Mouse (Mus musculus) heart, embryonic 10.5 days (tissue): ENCODE results near the gene Brpf3. TPM values are rescaled to one million over a fixed set of nuclear protein-coding genes. Genes with fewer than 3 reads are reported as not detected.

ENCODE experiments used
- DNase-seq: peaks from one replicate; pipeline ENCODE4 v3.0.0-alpha.2; 2017; ENCODE audit warnings: low spot score
- H3K27ac ChIP-seq: fragments of 300-500 bp; sonication (generic); 2 replicates; pipeline ENCODE4 v1.5.1; 2016; ENCODE audit warnings: mild to moderate bottlenecking
- H3K27me3 ChIP-seq: fragments of 300-500 bp; sonication (generic); 2 replicates; pipeline ENCODE4 v1.6.1; 2016; ENCODE audit warnings: mild to moderate bottlenecking; ENCODE audit not compliant: poor library complexity, insufficient read depth, severe bottlenecking
- H3K36me3 ChIP-seq: fragments of 300-500 bp; sonication (generic); 2 replicates; pipeline ENCODE4 v1.6.1; 2016; ENCODE audit warnings: mild to moderate bottlenecking, moderate library complexity
- H3K4me1 ChIP-seq: fragments of 300-500 bp; sonication (generic); 2 replicates; pipeline ENCODE4 v1.6.1; 2016; ENCODE audit warnings: mild to moderate bottlenecking
- H3K4me3 ChIP-seq: fragments of 300-500 bp; sonication (generic); 2 replicates; pipeline ENCODE4 v1.5.1; 2016; ENCODE audit warnings: mild to moderate bottlenecking, moderate library complexity
- H3K9me3 ChIP-seq: fragments of 300-500 bp; sonication (generic); 2 replicates; pipeline ENCODE4 v1.6.1; 2016; ENCODE audit warnings: mild to moderate bottlenecking, moderate library complexity
- WGBS: fragments of 180-500 bp; shearing (Covaris S2); methylation state at CpG from one replicate; pipeline ENCODE4 v1.1.7; 2016; 5-methylcytosine and 5-hydroxymethylcytosine counted together
- polyA plus RNA-seq: library from polyadenylated mRNA; unstranded; fragments of >200 nt; fragmentation: Nextera tagmentation; extraction: Ambion mirVana; gene quantifications from 2 replicates; pipeline ENCODE4 v1.2.1, GENCODE M21; 2016

The Brpf3 gene
- polyA plus RNA-seq, 1 experiment from 2014 or later: 14.1 TPM

GRCm38 (mm10) chr17:28850511-28850910, 49.6 kb downstream of the Brpf3 start:
- peaks cover 13% of the 10 kb centered on the region for H3K4me1 ChIP-seq
- no peak for DNase-seq
- H3K4me3 ChIP-seq: no peak overlapping the region
- WGBS: 83% methylated on average over 5 of the region's 5 CpGs
- H3K9me3 ChIP-seq: no peaks in the 10 kb centered on the region
- H3K27me3 ChIP-seq: peaks cover 7% of the 10 kb centered on the region; the same call in 1 of the 2 replicates
- no peak overlapping the region for H3K27ac ChIP-seq
- H3K36me3 ChIP-seq: no peaks in the 10 kb centered on the region

- DNase-seq: no peak
- Histone ChIP-seq H3K27me3 (peaks cover 5% of the 10 kb centered on the region; the same call in 1 of the 2 replicates), H3K36me3 (0 out of 2 replicates have a peak, but pooled peaks cover 4% of the 10 kb centered on the region), H3K4me1 (peaks cover 12% of the 10 kb centered on the region), H3K4me3 (no peak overlapping the region), H3K27ac (no peak overlapping the region), H3K9me3 (peaks cover 17% of the 10 kb centered on the region)
- 84% methylated on average over 7 of the region's 7 CpGs for WGBS
These were observed 53.5 kb downstream of the Brpf3 start for GRCm38 (mm10) chr17:28854377-28854776.

GRCm38 (mm10) chr17:28855166-28855885, 54.4 kb downstream of the Brpf3 start:
- no peaks in the 10 kb centered on the region for H3K27me3 ChIP-seq
- WGBS: 70% methylated on average over 9 of the region's 9 CpGs
- peaks cover 17% of the 10 kb centered on the region for H3K9me3 ChIP-seq
- H3K4me1 ChIP-seq: peaks cover 12% of the 10 kb centered on the region
- no peak overlapping the region for H3K4me3 ChIP-seq
- H3K27ac ChIP-seq: no peak overlapping the region
- no peak for DNase-seq
- 0 out of 2 replicates have a peak, but pooled peaks cover 4% of the 10 kb centered on the region for H3K36me3 ChIP-seq

GRCm38 (mm10) chr17:28856030-28856429, 55.1 kb downstream of the Brpf3 start:
- Histone ChIP-seq H3K27ac (no peak overlapping the region), H3K27me3 (no peaks in the 10 kb centered on the region), H3K9me3 (peaks cover 17% of the 10 kb centered on the region), H3K36me3 (0 out of 2 replicates have a peak, but pooled peaks cover 4% of the 10 kb centered on the region), H3K4me1 (peaks cover 12% of the 10 kb centered on the region), H3K4me3 (no peak overlapping the region)
- no peak for DNase-seq
- WGBS: 74% methylated on average over 3 of the region's 3 CpGs

- Histone ChIP-seq H3K27ac (no peak within 1 kb of the TSS), H3K27me3 (no peaks in the 10 kb centered on the region), H3K36me3 (0 out of 2 replicates have a peak, but pooled peaks cover 4% of the 10 kb centered on the region), H3K9me3 (peaks cover 17% of the 10 kb centered on the region), H3K4me1 (peaks cover 12% of the 10 kb centered on the region), H3K4me3 (no peak within 1 kb of the TSS)
- DNase-seq: no peak
- WGBS: 35% methylated on average over 12 of the region's 12 CpGs
These were observed 57.3 kb downstream of the Brpf3 start, which contains the start of gene Pnpla1 for GRCm38 (mm10) chr17:28858205-28858604. TSS of gene Pnpla1 (plus strand) at chr17:28858411.

- Histone ChIP-seq H3K4me3 (no peak overlapping the region), H3K36me3 (no peaks in the 10 kb centered on the region), H3K27me3 (no peaks in the 10 kb centered on the region), H3K27ac (no peak overlapping the region), H3K4me1 (0 out of 2 replicates have a peak, but pooled peaks cover 2% of the 10 kb centered on the region), H3K9me3 (no peaks in the 10 kb centered on the region)
- WGBS: 61% methylated on average over 7 of the region's 7 CpGs
- DNase-seq: no peak
These were observed 63.0 kb downstream of the Brpf3 start for GRCm38 (mm10) chr17:28863926-28864325.

GRCm38 (mm10) chr17:28864464-28864863, 63.6 kb downstream of the Brpf3 start:
- no peaks in the 10 kb centered on the region for H3K36me3 ChIP-seq
- H3K27ac ChIP-seq: no peak overlapping the region
- no peak for DNase-seq
- no peaks in the 10 kb centered on the region for H3K27me3 ChIP-seq
- 75% methylated on average over 6 of the region's 6 CpGs for WGBS
- 0 out of 2 replicates have a peak, but pooled peaks cover 2% of the 10 kb centered on the region for H3K4me1 ChIP-seq
- no peak overlapping the region for H3K4me3 ChIP-seq
- no peaks in the 10 kb centered on the region for H3K9me3 ChIP-seq

GRCm38 (mm10) chr17:28866921-28867320, 66.0 kb downstream of the Brpf3 start:
- Histone ChIP-seq H3K9me3 (no peaks in the 10 kb centered on the region), H3K27ac (no peak overlapping the region), H3K4me1 (0 out of 2 replicates have a peak, but pooled peaks cover 5% of the 10 kb centered on the region), H3K4me3 (no peak overlapping the region), H3K36me3 (no peaks in the 10 kb centered on the region), H3K27me3 (no peaks in the 10 kb centered on the region)
- DNase-seq: no peak

- Histone ChIP-seq H3K27ac (no peak overlapping the region), H3K36me3 (no peaks in the 10 kb centered on the region), H3K4me1 (0 out of 2 replicates have a peak, but pooled peaks cover 5% of the 10 kb centered on the region), H3K27me3 (no peaks in the 10 kb centered on the region), H3K9me3 (no peaks in the 10 kb centered on the region), H3K4me3 (no peak overlapping the region)
- no peak for DNase-seq
- WGBS: 89% methylated on average over 4 of the region's 4 CpGs
These were observed 66.5 kb downstream of the Brpf3 start for GRCm38 (mm10) chr17:28867381-28867780.

- Histone ChIP-seq H3K9me3 (no peaks in the 10 kb centered on the region), H3K4me1 (0 out of 2 replicates have a peak, but pooled peaks cover 3% of the 10 kb centered on the region), H3K4me3 (no peak overlapping the region), H3K27ac (no peak overlapping the region), H3K36me3 (no peaks in the 10 kb centered on the region), H3K27me3 (no peaks in the 10 kb centered on the region)
- no peak for DNase-seq
- WGBS: 49% methylated on average over 9 of the region's 9 CpGs
These were observed 68.7 kb downstream of the Brpf3 start for GRCm38 (mm10) chr17:28869412-28870110.

GRCm38 (mm10) chr17:28870435-28870834, 69.5 kb downstream of the Brpf3 start:
- Histone ChIP-seq H3K27ac (no peak overlapping the region), H3K4me1 (peaks cover 10% of the 10 kb centered on the region), H3K36me3 (no peaks in the 10 kb centered on the region), H3K9me3 (no peaks in the 10 kb centered on the region), H3K27me3 (no peaks in the 10 kb centered on the region), H3K4me3 (no peak overlapping the region)
- WGBS: 64% methylated on average over 5 of the region's 5 CpGs
- no peak for DNase-seq

- 77% methylated on average over 11 of the region's 11 CpGs for WGBS
- H3K4me1 ChIP-seq: peaks cover 18% of the 10 kb centered on the region
- H3K9me3 ChIP-seq: no peaks in the 10 kb centered on the region
- peaks cover 6% of the 10 kb centered on the region; the same call in 1 of the 2 replicates for H3K27me3 ChIP-seq
- no peak for DNase-seq
- no peaks in the 10 kb centered on the region for H3K36me3 ChIP-seq
- no peak overlapping the region for H3K4me3 ChIP-seq
- H3K27ac ChIP-seq: no peak overlapping the region
These were observed 70.9 kb downstream of the Brpf3 start for GRCm38 (mm10) chr17:28871831-28872230.

GRCm38 (mm10) chr17:28872322-28872721, 71.4 kb downstream of the Brpf3 start:
- Histone ChIP-seq H3K4me3 (no peak overlapping the region), H3K4me1 (peaks cover 19% of the 10 kb centered on the region), H3K36me3 (no peaks in the 10 kb centered on the region), H3K9me3 (no peaks in the 10 kb centered on the region), H3K27me3 (peaks cover 11% of the 10 kb centered on the region; the same call in 1 of the 2 replicates), H3K27ac (no peak overlapping the region)
- WGBS: 81% methylated on average over 7 of the region's 7 CpGs
- no peak for DNase-seq
